Mouse (Mus musculus) forebrain, embryonic 14.5 days (tissue): Measurements from ENCODE around the gene Rgs8. TPM values are rescaled to one million over a fixed set of nuclear protein-coding genes. Genes with fewer than 3 reads are reported as not detected.

Experiments used
- ATAC-seq: fragments of 200-750 bp; cut with Nextera tagmentation; 2 replicates; pipeline ENCODE4 v1.8.0; 2017; ENCODE audit warnings: mild to moderate bottlenecking, moderate library complexity
- DNase-seq: peaks from one replicate; pipeline ENCODE4 v3.0.0-alpha.2; 2015; ENCODE audit warnings: low spot score
- H3K27ac ChIP-seq: fragments of 300-500 bp; sonication (generic); 2 replicates; pipeline ENCODE4 v1.5.1; 2014; ENCODE audit warnings: low read depth, mild to moderate bottlenecking, control low read depth, low read length, moderate library complexity
- H3K27me3 ChIP-seq: fragments of 300-500 bp; sonication (generic); replicated peaks from 2 replicates; pipeline ENCODE4 v1.6.1; 2014; ENCODE audit warnings: low read length, control low read depth, mixed read lengths; ENCODE audit not compliant: control insufficient read depth, insufficient read depth
- H3K36me3 ChIP-seq: fragments of 300-500 bp; sonication (generic); 2 replicates; pipeline ENCODE4 v1.6.1; 2014; ENCODE audit warnings: low read length, control low read depth; ENCODE audit not compliant: control insufficient read depth, insufficient read depth
- H3K4me1 ChIP-seq: fragments of 300-500 bp; sonication (generic); 2 replicates; pipeline ENCODE4 v1.6.1; 2014; ENCODE audit warnings: antibody characterized with exemption, low read length, control low read depth; ENCODE audit not compliant: control insufficient read depth, insufficient read depth
- H3K4me2 ChIP-seq: fragments of 300-500 bp; sonication (generic); 2 replicates; pipeline ENCODE4 v1.6.1; 2014; ENCODE audit warnings: mild to moderate bottlenecking, control low read depth, low read length
- H3K4me3 ChIP-seq: fragments of 300-500 bp; sonication (generic); 2 replicates; pipeline ENCODE4 v1.5.1; 2014; ENCODE audit warnings: low read depth, low read length, control low read depth
- H3K9ac ChIP-seq: fragments of 300-500 bp; sonication (generic); 2 replicates; pipeline ENCODE4 v1.6.1; 2014; ENCODE audit warnings: mild to moderate bottlenecking, low read length, control low read depth, moderate library complexity
- H3K9me3 ChIP-seq: fragments of 300-500 bp; sonication (generic); replicated peaks from 2 replicates; pipeline ENCODE4 v1.6.1; 2016; ENCODE audit warnings: low read length, control low read depth, mixed read lengths; ENCODE audit not compliant: control insufficient read depth
- WGBS: fragments of 180-500 bp; shearing (Covaris S2); extraction: QIAGEN DNeasy Blood & Tissue Kit; methylation state at CpG from one replicate; pipeline ENCODE4 v1.1.7; 2014; 5-methylcytosine and 5-hydroxymethylcytosine counted together
- polyA plus RNA-seq: library from polyadenylated mRNA; unstranded; fragments of >200 nt; fragmentation: Nextera tagmentation; extraction: Ambion mirVana; gene quantifications from 2 replicates; pipeline ENCODE4 v1.2.1, GENCODE M21; 2014

The Rgs8 gene
- polyA plus RNA-seq, 1 experiment from 2014 or later, result 14.6 TPM

DNA sequence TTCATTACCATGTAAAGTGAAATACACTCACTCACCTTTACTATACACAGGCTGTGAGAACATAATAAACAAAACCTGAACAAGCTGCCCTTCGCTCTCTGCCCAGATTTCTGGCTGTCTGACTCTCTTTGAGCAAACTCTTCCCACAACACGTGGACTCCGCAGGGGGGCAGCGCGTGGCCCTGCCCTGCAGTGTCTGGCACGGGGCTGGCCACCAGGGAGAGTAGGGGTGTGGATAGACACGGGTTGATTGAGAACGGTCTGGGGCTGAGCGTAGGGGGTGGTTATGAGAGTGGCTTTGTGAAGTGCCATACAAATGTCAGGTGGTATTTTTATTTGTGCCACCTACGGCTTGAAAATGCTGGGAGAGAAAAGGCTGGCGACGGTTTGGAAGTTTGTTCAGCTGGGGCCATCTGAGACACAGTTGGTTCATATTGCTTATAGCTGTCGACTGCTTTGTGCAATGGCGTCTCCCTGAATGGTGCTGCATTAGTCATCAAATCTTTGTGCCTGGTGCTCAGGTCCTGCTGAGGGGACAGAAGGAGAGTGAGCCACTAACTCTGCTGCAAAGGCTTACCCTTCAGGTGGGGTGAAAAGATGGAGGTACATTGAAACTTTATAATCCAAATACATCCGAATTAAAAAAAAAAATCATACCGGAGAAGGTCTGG is 44.9 kb downstream of the Rgs8 start:
- DNase-seq (no peak), ATAC-seq (peak; percentile 30; the same call in 1 of the 2 replicates)

GRCm38 (mm10) chr1:153698311-153699084 is 45.7 kb downstream of the Rgs8 start:
- no peak overlapping the region for H3K4me2 ChIP-seq
- 85% methylated on average over 7 of the region's 7 CpGs for WGBS
- H3K27ac ChIP-seq, result no peak overlapping the region
- H3K9ac ChIP-seq, result no peak overlapping the region
- no peaks in the 10 kb centered on the region for H3K9me3 ChIP-seq
- H3K4me1 ChIP-seq, result peaks cover 8% of the 10 kb centered on the region
- ATAC-seq (no peak), DNase-seq (no peak)
- H3K4me3 ChIP-seq, result no peak overlapping the region
- no peaks in the 10 kb centered on the region for H3K27me3 ChIP-seq
- H3K36me3 ChIP-seq, result no peaks in the 10 kb centered on the region

More for the DNA sequence above, 44.9 kb downstream of the Rgs8 start:
- Histone ChIP-seq H3K4me1 (peaks cover 2% of the 10 kb centered on the region; the same call in 1 of the 2 replicates), H3K27ac (no peak overlapping the region), H3K27me3 (no peaks in the 10 kb centered on the region), H3K4me2 (no peak overlapping the region), H3K9me3 (no peaks in the 10 kb centered on the region), H3K36me3 (no peaks in the 10 kb centered on the region), H3K4me3 (no peak overlapping the region), H3K9ac (no peak overlapping the region)
- WGBS, result 64% methylated on average over 16 of the region's 16 CpGs

GRCm38 (mm10) chr1:153700448-153701063 is 47.7 kb downstream of the Rgs8 start:
- no peak overlapping the region for H3K4me3 ChIP-seq
- ATAC-seq, result no peak
- H3K9me3 ChIP-seq, result no peaks in the 10 kb centered on the region
- H3K36me3 ChIP-seq, result no peaks in the 10 kb centered on the region
- no peak overlapping the region for H3K27ac ChIP-seq
- no peak for DNase-seq
- 88% methylated on average over 11 of the region's 11 CpGs for WGBS
- H3K4me2 ChIP-seq, result no peak overlapping the region
- no peak overlapping the region for H3K9ac ChIP-seq
- peaks cover 17% of the 10 kb centered on the region for H3K4me1 ChIP-seq
- H3K27me3 ChIP-seq, result no peaks in the 10 kb centered on the region

GRCm38 (mm10) chr1:153701461-153701860 is 48.6 kb downstream of the Rgs8 start:
- Histone ChIP-seq H3K4me3 (no peak overlapping the region), H3K9me3 (no peaks in the 10 kb centered on the region), H3K36me3 (no peaks in the 10 kb centered on the region), H3K27me3 (no peaks in the 10 kb centered on the region), H3K9ac (no peak overlapping the region), H3K27ac (no peak overlapping the region), H3K4me2 (no peak overlapping the region), H3K4me1 (peaks cover 17% of the 10 kb centered on the region)
- no peak for ATAC-seq
- DNase-seq, result no peak
- 100% methylated on average over 1 of the region's 1 CpGs for WGBS

GRCm38 (mm10) chr1:153702166-153702852 is 49.5 kb downstream of the Rgs8 start:
- Histone ChIP-seq H3K9ac (no peak overlapping the region), H3K4me2 (no peak overlapping the region), H3K9me3 (no peaks in the 10 kb centered on the region), H3K36me3 (no peaks in the 10 kb centered on the region), H3K27me3 (no peaks in the 10 kb centered on the region), H3K4me1 (peaks cover 17% of the 10 kb centered on the region), H3K27ac (no peak overlapping the region), H3K4me3 (no peak overlapping the region)
- WGBS, result 84% methylated on average over 8 of the region's 8 CpGs
- no peak for ATAC-seq
- no peak for DNase-seq

DNA sequence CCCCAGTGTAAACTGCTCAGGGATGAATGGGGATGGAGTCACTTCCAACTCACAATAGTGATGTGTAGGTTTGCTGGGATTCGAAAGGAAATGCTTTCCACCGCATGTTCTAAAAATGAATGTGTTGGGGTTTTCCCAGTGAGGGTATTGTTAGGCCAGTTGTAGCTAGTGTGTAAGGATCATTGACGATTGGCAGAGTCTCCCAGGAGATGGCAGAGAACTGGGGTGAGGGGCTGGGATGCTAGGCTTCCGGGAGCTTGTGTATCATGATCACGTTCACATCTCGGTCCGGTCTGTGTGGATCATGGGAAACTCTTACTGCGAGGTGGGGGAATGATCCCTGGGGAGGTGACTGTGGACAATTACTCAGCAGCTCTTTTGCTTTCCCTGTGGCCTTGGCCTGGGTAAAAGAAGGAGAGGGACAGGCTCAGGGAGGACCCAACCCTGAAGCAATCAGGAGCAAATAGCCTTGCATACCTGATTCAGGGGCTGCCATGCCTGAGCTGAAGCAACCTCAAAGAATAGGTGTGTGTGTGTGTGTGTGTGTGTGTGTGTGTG is 50.1 kb downstream of the Rgs8 start:
- Histone ChIP-seq H3K4me1 (peaks cover 17% of the 10 kb centered on the region), H3K27ac (peak overlapping the region; percentile 57; the same call in 1 of the 2 replicates), H3K27me3 (no peaks in the 10 kb centered on the region), H3K4me2 (no peak overlapping the region), H3K9me3 (no peaks in the 10 kb centered on the region), H3K9ac (no peak overlapping the region), H3K4me3 (no peak overlapping the region), H3K36me3 (no peaks in the 10 kb centered on the region)
- peak; percentile 14 for DNase-seq
- WGBS, result 33% methylated on average over 8 of the region's 8 CpGs
- ATAC-seq, result peak; percentile 16; the same call in 1 of the 2 replicates

GRCm38 (mm10) chr1:153703445-153703991 is 50.7 kb downstream of the Rgs8 start:
- H3K9me3 ChIP-seq, result no peaks in the 10 kb centered on the region
- peak; percentile 87 for DNase-seq
- no peak overlapping the region for H3K9ac ChIP-seq
- no peaks in the 10 kb centered on the region for H3K36me3 ChIP-seq
- ATAC-seq, result peak; percentile 86
- H3K4me1 ChIP-seq, result peaks cover 17% of the 10 kb centered on the region
- H3K27ac ChIP-seq, result peak overlapping the region; percentile 57; the same call in 1 of the 2 replicates
- H3K4me2 ChIP-seq, result peak overlapping the region; percentile 18; the same call in 1 of the 2 replicates
- H3K27me3 ChIP-seq, result no peaks in the 10 kb centered on the region
- no peak overlapping the region for H3K4me3 ChIP-seq
- 3% methylated on average over 12 of the region's 12 CpGs for WGBS

DNA sequence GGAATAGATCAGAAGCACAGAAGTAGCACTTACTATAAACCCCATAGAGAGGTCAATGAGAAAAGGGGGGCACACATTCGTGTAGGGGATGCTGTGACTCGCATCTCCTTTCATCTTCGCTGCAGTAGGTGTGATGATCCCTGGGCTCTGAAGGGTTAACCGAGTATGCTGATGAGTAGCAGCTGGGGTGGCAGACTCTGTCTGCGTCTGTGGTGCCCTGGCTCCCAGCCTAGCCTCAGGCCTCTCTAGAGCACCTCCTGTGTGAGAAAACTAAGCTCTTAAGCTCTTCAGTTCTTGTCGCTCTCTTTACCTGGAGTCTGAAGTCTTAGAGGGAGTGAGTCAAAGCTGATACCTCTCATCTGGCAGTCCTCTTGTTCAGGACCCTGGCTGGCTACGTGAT is 51.3 kb downstream of the Rgs8 start:
- DNase-seq (peak; percentile 82), ATAC-seq (peak; percentile 69)
- no peak overlapping the region for H3K9ac ChIP-seq
- 11% methylated on average over 7 of the region's 7 CpGs for WGBS
- no peak overlapping the region for H3K4me3 ChIP-seq
- H3K27me3 ChIP-seq, result no peaks in the 10 kb centered on the region
- H3K27ac ChIP-seq, result peak overlapping the region; percentile 57; the same call in 1 of the 2 replicates
- no peak overlapping the region; the same call in 1 of the 2 replicates for H3K4me2 ChIP-seq
- H3K4me1 ChIP-seq, result peaks cover 17% of the 10 kb centered on the region
- H3K36me3 ChIP-seq, result no peaks in the 10 kb centered on the region
- no peaks in the 10 kb centered on the region for H3K9me3 ChIP-seq
